Mouse (Mus musculus) hindbrain, postnatal 0 days (tissue): ENCODE results near the gene Extl1. TPM values are rescaled to one million over a fixed set of nuclear protein-coding genes. Genes with fewer than 3 reads are reported as not detected.

Experiments used
- ATAC-seq: fragments of 200-750 bp; cut with Nextera tagmentation; 2 replicates; pipeline ENCODE4 v1.8.0; 2017; ENCODE audit warnings: mild to moderate bottlenecking, moderate TSS enrichment, moderate library complexity
- DNase-seq: peaks from one replicate; pipeline ENCODE4 v3.0.0-alpha.2; 2015; ENCODE audit warnings: low spot score
- H3K27ac ChIP-seq: fragments of 300-500 bp; sonication (generic); 2 replicates; pipeline ENCODE4 v1.5.1; 2014; ENCODE audit warnings: mild to moderate bottlenecking
- H3K27me3 ChIP-seq: fragments of 300-500 bp; sonication (generic); 2 replicates; pipeline ENCODE4 v1.6.1; 2014; ENCODE audit warnings: low read length, mixed read lengths; ENCODE audit not compliant: insufficient read depth
- H3K36me3 ChIP-seq: fragments of 300-500 bp; sonication (generic); 2 replicates; pipeline ENCODE4 v1.6.1; 2014; ENCODE audit warnings: low read length, mixed read lengths; ENCODE audit not compliant: insufficient read depth
- H3K4me1 ChIP-seq: fragments of 300-500 bp; sonication (generic); 2 replicates; pipeline ENCODE4 v1.6.1; 2014; ENCODE audit warnings: antibody characterized with exemption, low read length, mixed read lengths; ENCODE audit not compliant: insufficient read depth
- H3K4me2 ChIP-seq: fragments of 300-500 bp; sonication (generic); 2 replicates; pipeline ENCODE4 v1.6.1; 2014; ENCODE audit warnings: low read depth, mild to moderate bottlenecking, low read length, moderate library complexity, mixed read lengths
- H3K4me3 ChIP-seq: fragments of 300-500 bp; sonication (generic); 2 replicates; pipeline ENCODE4 v1.5.1; 2014; ENCODE audit warnings: low read length
- H3K9ac ChIP-seq: fragments of 300-500 bp; sonication (generic); replicated peaks from 2 replicates; pipeline ENCODE4 v1.6.1; 2014; ENCODE audit warnings: mild to moderate bottlenecking, low read length, moderate library complexity, mixed read lengths
- H3K9me3 ChIP-seq: fragments of 300-500 bp; sonication (generic); 2 replicates; pipeline ENCODE4 v1.6.1; 2016; ENCODE audit warnings: low read length, mixed read lengths
- CTCF ChIP-seq: IDR thresholded peaks from 2 replicates; pipeline ENCODE4 v1.5.1; 2016; ENCODE audit warnings: antibody characterized with exemption, control low read depth, low read depth
- WGBS: fragments of 180-500 bp; shearing (Covaris S2); extraction: QIAGEN DNeasy Blood & Tissue Kit; methylation state at CpG from one replicate; pipeline ENCODE4 v1.1.7; 2014; 5-methylcytosine and 5-hydroxymethylcytosine counted together
- polyA plus RNA-seq: library from polyadenylated mRNA; unstranded; fragments of >200 nt; fragmentation: Nextera tagmentation; extraction: Ambion mirVana; gene quantifications from 2 replicates; pipeline ENCODE4 v1.2.1, GENCODE M21; 2015
- total RNA-seq: library from RNA; depleted of rRNA; stranded (reverse); fragments of >200 nt; gene quantifications from 2 replicates; pipeline ENCODE4 v1.2.3, GENCODE M21; 2014

Extl1 gene
- total and polyA plus RNA-seq, 2 experiments from 2014 or later = 0.39 to 1.8 TPM

DNA sequence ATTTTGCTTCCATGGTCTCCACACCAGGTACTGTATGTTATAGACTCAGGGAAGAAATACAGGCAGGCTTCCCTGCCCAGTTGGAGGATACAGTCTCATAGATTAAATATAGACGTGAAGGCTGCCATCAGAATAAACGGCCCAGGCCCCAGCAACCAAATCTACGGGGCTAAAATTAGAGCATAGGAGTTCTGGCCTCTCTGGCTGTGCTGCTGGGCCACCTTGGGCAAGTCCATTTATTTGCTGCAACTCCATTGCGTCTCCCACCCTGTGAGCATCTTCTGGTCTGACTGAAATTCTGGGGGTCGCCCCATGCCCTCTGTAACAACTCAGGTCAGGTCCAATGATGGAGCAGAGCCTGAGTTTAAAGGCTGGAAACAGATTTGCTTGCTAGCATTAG, 64.6 kb downstream of the Extl1 start:
- DNase-seq (no peak), ATAC-seq (no peak)
- Histone ChIP-seq H3K27me3 (no peaks in the 10 kb centered on the region), H3K9ac (no peak overlapping the region), H3K4me1 (no peaks in the 10 kb centered on the region), H3K4me2 (no peak overlapping the region), H3K36me3 (no peaks in the 10 kb centered on the region), H3K27ac (no peak overlapping the region), H3K4me3 (no peak overlapping the region), H3K9me3 (no peaks in the 10 kb centered on the region)
- 90% methylated on average over 5 of the region's 5 CpGs for WGBS
- no peak for TF ChIP-seq CTCF

DNA sequence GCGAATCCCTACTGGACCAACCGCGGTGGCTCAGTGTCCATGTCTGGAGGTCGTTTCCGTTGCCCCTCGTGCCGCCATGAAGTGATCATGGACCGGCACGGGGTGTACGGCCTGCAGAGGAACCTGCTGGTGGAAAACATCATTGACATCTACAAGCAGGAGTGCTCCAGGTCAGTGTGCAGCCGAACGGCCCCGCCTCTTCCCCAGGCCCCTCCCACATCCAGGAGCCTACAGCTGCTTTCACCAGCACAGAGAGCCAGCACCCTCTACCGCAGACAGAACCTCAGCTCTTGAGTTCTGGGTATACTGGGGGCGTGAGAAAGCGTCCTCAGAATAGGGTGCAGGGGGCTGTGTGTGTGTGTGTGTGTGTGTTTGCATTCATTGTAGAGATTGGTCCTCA, 67.3 kb downstream of the Extl1 start:
- H3K27ac ChIP-seq = no peak overlapping the region
- DNase-seq = no peak
- H3K9ac ChIP-seq = no peak overlapping the region
- H3K9me3 ChIP-seq = no peaks in the 10 kb centered on the region
- no peak overlapping the region for H3K4me2 ChIP-seq
- TF ChIP-seq CTCF = no peak
- H3K36me3 ChIP-seq = no peaks in the 10 kb centered on the region
- ATAC-seq = no peak
- no peaks in the 10 kb centered on the region for H3K27me3 ChIP-seq
- 54% methylated on average over 16 of the region's 16 CpGs for WGBS
- H3K4me3 ChIP-seq = no peak overlapping the region
- H3K4me1 ChIP-seq = no peaks in the 10 kb centered on the region

DNA sequence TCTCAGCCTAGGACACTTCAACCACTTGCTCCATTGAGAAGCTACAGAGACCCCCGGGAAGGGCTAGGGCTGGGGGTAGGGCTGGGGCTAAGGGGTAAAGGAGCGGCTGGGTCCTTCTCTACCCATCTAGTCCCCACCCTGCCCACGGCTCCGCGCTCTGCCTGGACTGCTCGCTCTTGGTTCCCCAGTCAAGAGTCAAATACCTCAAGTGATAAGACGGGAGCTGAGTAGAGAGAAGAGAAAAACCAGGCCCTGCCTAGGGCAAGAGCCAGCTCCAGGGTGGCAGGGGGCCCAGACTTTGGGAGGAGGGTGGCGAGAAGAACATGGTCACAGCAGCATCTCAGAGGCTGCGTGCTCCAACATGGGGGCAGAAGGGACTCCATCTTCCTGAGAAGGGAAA, 68.2 kb downstream of the Extl1 start:
- H3K36me3 ChIP-seq = no peaks in the 10 kb centered on the region
- ATAC-seq (no peak), DNase-seq (no peak)
- no peak overlapping the region for H3K27ac ChIP-seq
- no peaks in the 10 kb centered on the region for H3K9me3 ChIP-seq
- no peak for TF ChIP-seq CTCF
- H3K4me3 ChIP-seq = no peak overlapping the region
- H3K27me3 ChIP-seq = no peaks in the 10 kb centered on the region
- no peaks in the 10 kb centered on the region for H3K4me1 ChIP-seq
- WGBS = 83% methylated on average over 9 of the region's 9 CpGs
- H3K4me2 ChIP-seq = no peak overlapping the region
- H3K9ac ChIP-seq = no peak overlapping the region

DNA sequence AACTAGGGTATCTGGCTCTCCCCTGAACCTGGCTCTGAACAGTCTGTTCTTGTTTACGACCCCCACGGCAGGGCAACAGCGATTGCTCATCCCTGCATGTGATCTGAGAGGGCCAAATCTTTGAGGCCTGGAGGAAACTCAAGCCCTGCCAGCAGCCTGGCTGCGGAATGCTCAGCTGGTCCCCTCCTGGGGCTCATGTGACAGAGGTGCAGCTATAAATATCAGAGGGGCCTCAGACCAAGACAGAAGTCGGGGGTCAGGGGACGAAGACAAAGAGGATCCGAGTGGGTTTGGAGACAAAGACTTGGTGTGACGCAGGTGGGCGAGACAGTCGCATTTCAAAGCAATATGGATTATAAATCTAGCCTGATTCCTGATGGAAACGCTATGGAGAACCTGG, 68.8 kb downstream of the Extl1 start, which contains the start of gene Trim63:
Trim63 (plus strand) TSS at position 245 of the 400 bp plus-strand sequence.
- Histone ChIP-seq H3K4me3 (no peak within 1 kb of the TSS), H3K4me1 (no peaks in the 10 kb centered on the region), H3K27ac (peak within 1 kb of the TSS; percentile 20; the same call in 1 of the 2 replicates), H3K9me3 (no peaks in the 10 kb centered on the region), H3K4me2 (no peak within 1 kb of the TSS), H3K9ac (no peak within 1 kb of the TSS), H3K27me3 (no peaks in the 10 kb centered on the region), H3K36me3 (no peaks in the 10 kb centered on the region)
- TF ChIP-seq CTCF = no peak
- ATAC-seq (no peak), DNase-seq (peak; percentile 24)
- 35% methylated on average over 11 of the region's 11 CpGs for WGBS

DNA sequence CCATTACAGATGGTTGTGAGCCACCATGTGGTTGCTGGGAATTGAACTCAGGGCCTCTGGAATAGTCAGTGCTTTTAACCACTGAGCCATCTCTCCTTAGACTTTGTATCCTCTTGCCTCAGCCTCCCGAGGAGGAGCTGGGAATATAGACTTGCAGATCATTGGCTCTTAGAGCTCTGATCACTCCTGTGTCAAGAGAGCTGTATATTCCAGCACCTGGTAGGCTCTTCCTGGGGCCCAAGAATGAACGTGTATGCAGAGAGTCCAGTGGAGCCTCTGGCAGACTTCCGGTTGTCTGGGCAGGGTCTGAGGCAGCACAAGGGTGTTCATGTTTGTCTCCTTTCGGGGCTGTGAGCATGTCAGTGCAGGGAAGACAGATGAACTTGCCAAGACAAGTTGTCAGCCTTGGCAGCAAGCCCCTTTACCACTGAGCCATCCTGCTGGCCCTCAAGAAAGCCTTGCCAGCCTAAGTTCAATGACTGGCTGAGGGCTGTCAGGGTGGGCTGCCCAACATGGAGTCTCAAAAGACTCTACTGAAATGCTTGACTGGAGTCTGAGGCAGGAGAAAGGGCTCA, 69.5 kb downstream of the Extl1 start:
- 48% methylated on average over 4 of the region's 4 CpGs for WGBS
- DNase-seq = peak; percentile 21

DNA sequence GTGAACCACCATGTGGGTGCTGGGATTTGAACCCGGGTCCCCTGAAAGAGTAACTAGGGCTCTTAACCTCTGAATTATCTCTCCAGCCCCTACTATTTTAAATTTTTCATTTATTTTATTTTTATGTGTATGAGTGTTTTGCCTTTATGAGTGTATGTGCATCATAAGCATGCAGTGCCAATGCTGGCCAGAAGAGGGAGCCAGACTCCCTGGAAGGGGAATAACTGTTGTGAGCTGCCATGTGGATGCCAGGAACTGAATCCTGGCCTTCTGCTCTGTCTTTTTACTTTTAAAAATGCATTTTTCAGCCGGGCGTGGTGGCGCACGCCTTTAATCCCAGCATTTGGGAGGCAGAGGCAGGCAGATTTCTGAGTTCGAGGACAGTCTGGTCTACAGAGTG, 70.7 kb downstream of the Extl1 start:
- H3K9me3 ChIP-seq = no peaks in the 10 kb centered on the region
- 97% methylated on average over 6 of the region's 6 CpGs for WGBS
- no peaks in the 10 kb centered on the region for H3K36me3 ChIP-seq
- DNase-seq (no peak), ATAC-seq (no peak)
- H3K27me3 ChIP-seq = no peaks in the 10 kb centered on the region
- peak; percentile 44 for TF ChIP-seq CTCF
- no peak overlapping the region for H3K9ac ChIP-seq
- no peaks in the 10 kb centered on the region for H3K4me1 ChIP-seq
- H3K4me2 ChIP-seq = no peak overlapping the region
- H3K4me3 ChIP-seq = no peak overlapping the region
- no peak overlapping the region for H3K27ac ChIP-seq

More for the DNA sequence above, 69.5 kb downstream of the Extl1 start:
- H3K27me3 ChIP-seq = no peaks in the 10 kb centered on the region
- no peaks in the 10 kb centered on the region for H3K9me3 ChIP-seq
- no peak for TF ChIP-seq CTCF
- no peaks in the 10 kb centered on the region for H3K4me1 ChIP-seq
- H3K9ac ChIP-seq = no peak overlapping the region
- no peak overlapping the region for H3K4me2 ChIP-seq
- H3K4me3 ChIP-seq = no peak overlapping the region
- ATAC-seq = no peak
- H3K27ac ChIP-seq = no peak overlapping the region
- no peaks in the 10 kb centered on the region for H3K36me3 ChIP-seq

DNA sequence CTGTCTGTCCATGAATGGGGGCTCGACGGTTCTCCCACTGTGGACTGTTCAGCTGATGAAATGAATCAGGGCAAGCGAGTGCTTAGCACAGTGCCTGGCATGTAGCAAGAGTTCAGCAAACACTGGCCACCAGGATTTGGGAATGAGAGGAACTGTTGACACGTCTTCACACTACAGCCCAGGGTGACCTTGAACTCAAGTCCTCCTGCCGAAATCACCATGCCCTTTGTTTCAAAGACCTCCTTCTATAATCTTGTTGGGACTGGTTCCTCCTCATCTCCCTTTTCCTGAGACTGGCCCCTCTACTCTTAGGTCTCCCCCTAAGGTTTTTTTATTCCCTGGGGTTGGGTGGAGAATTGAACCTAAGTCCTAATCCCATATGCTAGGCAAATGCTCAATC, 71.3 kb downstream of the Extl1 start:
- H3K9me3 ChIP-seq = no peaks in the 10 kb centered on the region
- H3K4me2 ChIP-seq = no peak overlapping the region
- no peak overlapping the region for H3K9ac ChIP-seq
- H3K27me3 ChIP-seq = no peaks in the 10 kb centered on the region
- TF ChIP-seq CTCF = no peak
- H3K4me3 ChIP-seq = no peak overlapping the region
- no peaks in the 10 kb centered on the region for H3K36me3 ChIP-seq
- H3K4me1 ChIP-seq = no peaks in the 10 kb centered on the region
- WGBS = 95% methylated on average over 5 of the region's 5 CpGs
- no peak overlapping the region for H3K27ac ChIP-seq
- ATAC-seq = no peak
- no peak for DNase-seq
